Mouse (Mus musculus) liver, embryonic 14.5 days (tissue): ENCODE measurements around the gene Cyp3a11.

Source experiments
- CTCF ChIP-seq: IDR thresholded peaks from 2 replicates; pipeline ENCODE4 v1.5.1; 2016; ENCODE audit warnings: antibody characterized with exemption, low read depth, control low read depth
- EP300 ChIP-seq: IDR thresholded peaks from 2 replicates; pipeline ENCODE4 v1.6.1; 2016; ENCODE audit warnings: antibody characterized with exemption, low read depth

DNA sequence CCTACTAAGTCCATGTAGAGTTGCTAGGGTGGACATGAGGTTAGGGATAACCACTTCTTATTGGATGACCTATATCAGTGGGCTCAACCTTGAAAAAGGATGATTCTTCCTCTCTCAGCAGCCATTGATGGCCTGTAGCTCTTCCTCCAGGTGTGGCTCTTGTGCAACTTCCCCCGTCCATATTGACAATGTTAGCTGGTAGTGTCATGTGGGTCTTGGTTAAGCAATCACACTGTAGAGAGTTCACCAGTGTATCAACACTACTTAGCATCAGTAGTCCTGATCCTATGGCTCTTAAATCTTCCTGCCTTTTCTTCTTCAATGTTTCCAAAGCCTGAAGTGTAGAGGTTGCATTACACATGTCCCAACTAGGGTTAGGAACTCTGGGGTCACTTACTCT, 24.8 kb upstream of the Cyp3a11 start:
- TF ChIP-seq CTCF (no peak), EP300 (no peak)
